Mouse (Mus musculus) adipocyte (in vitro differentiated cells): ENCODE results near the gene Wasl.

Experiments
- DNase-seq: peaks from one replicate; pipeline ENCODE4 v3.0.0-alpha.2; 2016; ENCODE audit warnings: low spot score

Wasl gene

GRCm38 (mm10) chr6:24645346-24646053, 19.3 kb downstream of the Wasl start:
- DNase-seq: no peak

DNA sequence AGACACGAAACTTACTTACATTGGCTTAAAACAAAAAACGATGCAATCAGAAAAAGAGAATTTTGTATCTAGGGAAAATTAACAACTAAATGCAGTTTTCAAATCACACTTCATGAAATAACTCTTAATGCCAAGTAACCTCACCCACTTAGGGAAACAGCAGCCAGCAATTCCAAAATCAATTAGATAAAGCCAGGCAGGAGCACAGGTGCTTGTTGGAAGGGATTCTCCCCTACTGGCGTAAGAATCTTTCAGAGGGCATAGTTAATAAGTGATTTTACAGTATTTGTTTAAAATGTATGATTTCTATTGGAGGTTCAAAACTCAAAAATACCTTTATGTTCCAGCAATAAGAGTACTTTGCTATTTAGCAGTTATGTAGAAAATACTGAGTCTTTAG, 21.8 kb downstream of the Wasl start:
- DNase-seq: no peak

DNA sequence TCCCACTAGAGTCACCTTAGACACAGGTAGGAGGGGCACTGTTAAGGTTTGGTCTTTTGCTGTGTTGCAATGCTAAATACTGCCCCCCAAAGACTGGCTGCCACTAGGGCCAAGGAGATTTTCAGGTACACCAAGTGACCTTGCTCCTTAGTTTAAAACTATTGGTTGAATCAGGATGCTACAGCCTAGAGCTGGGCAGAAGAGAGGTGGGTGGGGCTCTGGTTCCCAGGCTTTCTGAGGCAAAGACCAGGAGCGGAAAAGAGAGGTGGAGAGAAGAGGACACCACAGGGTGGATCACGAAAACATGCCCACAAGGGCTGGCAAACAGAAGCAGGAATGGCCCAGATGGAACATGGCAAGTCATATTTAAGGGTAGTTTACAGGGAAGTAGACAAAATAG, 22.6 kb downstream of the Wasl start:
- DNase-seq: no peak

DNA sequence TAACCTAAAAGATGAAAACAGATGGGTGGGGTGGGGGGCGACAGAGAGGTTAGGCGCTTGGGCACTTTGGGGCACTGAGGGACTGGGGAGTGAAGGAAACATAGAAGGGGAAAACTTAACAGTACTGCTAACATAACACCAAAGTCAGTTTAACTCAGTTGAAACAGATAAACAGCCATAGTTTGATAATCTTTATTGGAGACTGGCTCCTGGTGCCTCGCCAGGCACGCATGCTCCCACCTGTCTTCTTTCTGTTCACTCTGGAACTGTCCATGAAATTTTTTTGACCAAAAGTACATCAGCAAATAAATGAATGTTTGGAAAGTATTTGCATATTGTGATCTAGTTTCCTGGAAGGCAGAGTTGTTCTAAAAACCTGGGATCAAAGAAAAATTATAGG, 23.5 kb downstream of the Wasl start:
- DNase-seq: no peak

DNA sequence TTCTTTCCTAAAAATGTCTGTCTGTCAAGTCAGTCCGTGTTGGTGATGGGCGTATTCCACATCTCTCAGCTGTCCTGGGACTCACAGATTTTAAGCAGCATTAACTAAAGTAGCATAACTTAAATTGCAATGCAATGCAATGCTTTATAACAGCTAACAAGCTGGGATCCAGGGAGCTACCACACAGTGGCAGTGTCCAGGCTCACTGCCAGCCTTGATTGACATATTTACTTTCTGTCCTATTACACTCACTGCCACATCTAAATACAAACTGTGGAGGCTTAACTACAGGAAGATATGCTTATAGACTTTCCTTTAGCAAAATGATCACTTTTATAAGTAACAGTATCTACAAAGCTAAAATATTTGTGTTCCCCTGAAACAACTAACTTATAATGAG, 29.0 kb downstream of the Wasl start:
- peak; percentile 81 for DNase-seq

- no peak for DNase-seq
These were observed 30.7 kb downstream of the Wasl start for GRCm38 (mm10) chr6:24634065-24634464.

DNA sequence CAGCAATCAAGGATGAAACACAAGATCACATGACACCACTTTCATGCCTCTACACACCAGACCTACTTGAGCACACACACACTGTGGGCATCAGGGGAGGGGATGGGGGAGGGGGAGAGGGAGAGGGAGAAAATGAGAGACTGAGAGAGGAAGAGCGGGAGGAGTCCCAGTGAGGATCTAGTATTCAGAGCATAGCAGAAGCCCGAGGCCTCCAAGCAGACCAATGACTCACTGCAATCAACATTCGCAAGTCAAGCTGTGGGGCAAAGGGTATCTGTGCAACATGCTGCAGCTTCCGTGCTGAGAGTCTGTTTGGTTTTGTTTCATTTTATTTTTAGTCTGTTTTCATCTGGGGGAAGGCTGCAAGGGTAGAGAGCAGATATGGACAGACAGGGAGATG, 32.7 kb downstream of the Wasl start:
- DNase-seq: peak; percentile 82

DNA sequence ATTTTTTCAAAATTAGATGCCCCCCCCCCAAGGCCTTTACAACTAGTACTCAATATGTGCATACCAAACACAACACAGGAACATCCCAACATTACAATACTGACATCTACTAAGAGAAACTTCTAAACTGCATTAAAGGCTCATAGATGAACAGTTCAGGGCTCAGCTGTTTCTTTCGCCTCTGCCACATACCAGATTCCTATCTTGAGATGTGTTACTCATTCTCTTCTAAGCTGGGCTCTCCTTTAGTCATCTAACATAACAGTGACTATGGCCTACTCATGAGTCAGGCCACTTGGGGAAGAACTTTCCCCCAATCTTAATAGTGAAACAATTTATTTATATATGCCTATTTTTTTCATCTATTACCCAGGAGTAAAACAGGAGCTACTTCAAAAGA, 36.3 kb downstream of the Wasl start:
- DNase-seq: no peak

- peak; percentile 91 for DNase-seq
These were observed 37.2 kb downstream of the Wasl start for GRCm38 (mm10) chr6:24627586-24628030.

DNA sequence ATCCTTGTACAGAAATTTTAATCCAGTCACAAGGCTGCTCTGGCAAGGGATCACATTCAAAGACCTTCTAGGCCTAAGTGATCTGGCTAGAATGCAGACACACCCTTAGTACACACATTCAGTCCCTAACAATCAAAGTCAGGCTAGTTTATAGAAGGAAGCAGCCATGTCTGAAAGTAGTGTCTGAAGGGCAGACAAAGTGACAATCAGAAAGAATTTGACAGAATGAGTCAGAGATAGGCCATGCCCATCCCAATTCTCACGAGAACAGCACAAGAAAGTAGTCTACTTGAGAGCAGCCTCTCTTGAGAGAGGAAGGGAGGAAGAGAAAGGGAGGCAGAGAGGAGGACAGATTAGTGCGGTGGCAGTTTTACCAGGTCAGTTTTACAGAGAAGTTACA, 42.7 kb downstream of the Wasl start:
- DNase-seq: no peak

GRCm38 (mm10) chr6:24620936-24621335, 43.9 kb downstream of the Wasl start:
- DNase-seq: no peak

DNA sequence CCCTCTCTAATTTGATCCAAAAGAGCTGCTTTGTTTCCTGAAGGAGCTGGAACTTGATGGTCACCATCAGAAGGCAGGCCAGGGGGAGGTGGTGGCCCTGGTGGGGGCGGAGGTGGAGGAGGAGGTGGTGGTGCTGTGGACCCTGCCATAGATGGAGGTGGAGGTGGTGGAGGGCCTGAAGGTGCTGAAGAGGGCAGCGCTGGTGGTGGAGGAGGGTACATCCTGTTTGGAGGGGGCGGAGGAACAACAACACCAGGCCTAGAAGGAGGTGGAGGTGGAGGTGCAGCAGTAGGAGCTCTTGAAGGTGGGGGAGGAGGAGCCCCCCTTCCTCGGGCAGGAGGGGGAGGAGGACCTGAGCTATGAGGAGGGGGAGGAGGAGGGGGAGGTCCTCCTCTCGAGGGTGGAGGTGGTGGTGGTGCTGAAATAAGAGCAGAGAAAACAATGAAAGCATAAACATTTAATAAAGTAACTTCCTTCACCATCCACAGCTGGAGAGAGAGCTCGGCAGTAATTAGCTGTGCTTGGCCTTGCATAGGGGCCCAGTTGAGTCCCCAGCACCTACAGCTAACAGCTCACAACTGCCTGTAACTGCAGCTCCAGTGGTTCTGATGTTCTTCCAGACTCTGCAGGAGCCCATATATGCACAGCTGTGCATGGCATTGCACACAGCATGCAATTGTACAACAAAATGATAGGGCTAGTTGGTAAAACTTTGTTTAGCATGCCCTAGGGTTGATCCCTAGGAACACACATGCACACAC, 45.3 kb downstream of the Wasl start:
- no peak for DNase-seq

DNA sequence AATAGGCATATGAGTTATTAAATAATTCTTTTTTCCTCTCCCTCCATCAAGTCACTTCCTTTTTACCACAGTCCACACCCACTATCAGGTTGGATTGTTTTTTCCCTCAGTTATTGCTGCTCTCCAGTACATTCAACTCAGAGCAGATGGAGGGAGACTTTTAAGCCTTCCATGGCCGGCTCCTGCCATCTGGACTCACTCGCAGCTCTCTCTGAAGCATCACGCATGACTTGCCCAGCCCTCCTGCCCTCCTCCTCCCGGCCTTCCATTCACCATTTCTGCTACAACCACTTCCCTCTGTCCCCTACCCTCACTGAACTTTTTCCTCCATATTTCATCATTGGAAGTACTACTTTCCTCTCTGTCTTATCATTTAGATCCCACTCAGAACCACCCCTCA, 48.1 kb downstream of the Wasl start:
- DNase-seq: no peak

- DNase-seq: no peak
These were observed 50.9 kb downstream of the Wasl start for GRCm38 (mm10) chr6:24613918-24614317.

DNA sequence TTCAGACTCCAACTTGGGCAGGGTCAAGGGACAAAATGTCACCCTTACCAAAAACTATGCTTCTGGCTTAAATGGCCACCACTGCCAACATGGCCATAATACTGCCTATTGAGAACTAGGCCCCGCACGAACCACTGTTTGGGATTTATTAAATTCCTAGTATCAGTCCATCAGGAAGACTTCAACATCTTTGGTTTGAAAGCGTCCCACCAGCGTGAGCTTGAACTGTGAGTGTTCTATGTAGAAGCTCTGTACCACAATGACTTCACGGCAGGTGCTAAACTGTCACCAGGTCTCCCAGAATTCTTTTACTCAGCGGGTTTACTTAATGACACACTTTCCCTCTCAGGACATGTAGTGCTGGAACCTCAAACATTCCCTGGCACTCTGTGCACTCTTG, 51.5 kb downstream of the Wasl start:
- no peak for DNase-seq

GRCm38 (mm10) chr6:24612074-24612755, 52.6 kb downstream of the Wasl start:
- DNase-seq: peak; percentile 79

DNA sequence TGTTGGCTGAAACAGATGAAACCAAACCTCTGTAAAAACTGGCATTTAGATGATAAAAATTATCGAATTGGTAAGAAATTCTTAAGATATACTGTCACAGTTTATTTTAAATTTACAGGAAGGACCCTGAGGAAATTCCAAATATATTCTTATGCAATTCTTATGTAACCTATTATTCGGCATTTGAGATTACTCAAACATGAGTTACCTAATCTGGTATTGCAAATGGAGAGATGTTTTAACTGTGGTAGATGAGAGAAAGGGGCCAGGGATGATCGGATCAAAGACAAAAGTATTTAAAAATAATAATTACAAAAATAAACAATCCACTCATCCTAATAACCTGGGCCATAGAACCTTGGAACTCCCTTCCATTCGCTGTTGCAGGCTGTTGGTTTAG, 54.5 kb downstream of the Wasl start:
- no peak for DNase-seq

- DNase-seq: peak; percentile 67
These were observed 55.3 kb downstream of the Wasl start for GRCm38 (mm10) chr6:24609531-24609930.

- DNase-seq: no peak
These were observed 56.1 kb downstream of the Wasl start for GRCm38 (mm10) chr6:24608682-24609081.

- DNase-seq: no peak
These were observed 56.7 kb downstream of the Wasl start for GRCm38 (mm10) chr6:24608129-24608528.

DNA sequence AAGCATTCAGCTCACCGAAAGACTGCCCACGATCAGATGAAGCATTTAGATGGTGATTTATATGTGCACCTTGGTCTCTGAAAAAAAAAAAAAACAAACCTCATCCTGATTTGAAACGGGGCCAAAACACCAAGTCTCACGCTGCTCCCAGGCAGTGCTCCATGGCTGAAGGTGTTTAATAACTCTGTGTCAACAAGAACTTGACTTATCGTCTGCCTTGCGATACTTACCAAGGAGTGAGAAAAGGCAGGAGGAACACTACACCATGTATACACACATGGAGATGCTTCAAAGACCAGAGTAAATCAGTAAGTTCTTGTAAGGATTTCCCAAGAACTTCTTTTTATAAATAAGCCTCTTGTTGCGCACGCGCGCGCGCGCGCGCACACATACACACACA, 57.3 kb downstream of the Wasl start:
- no peak for DNase-seq

DNA sequence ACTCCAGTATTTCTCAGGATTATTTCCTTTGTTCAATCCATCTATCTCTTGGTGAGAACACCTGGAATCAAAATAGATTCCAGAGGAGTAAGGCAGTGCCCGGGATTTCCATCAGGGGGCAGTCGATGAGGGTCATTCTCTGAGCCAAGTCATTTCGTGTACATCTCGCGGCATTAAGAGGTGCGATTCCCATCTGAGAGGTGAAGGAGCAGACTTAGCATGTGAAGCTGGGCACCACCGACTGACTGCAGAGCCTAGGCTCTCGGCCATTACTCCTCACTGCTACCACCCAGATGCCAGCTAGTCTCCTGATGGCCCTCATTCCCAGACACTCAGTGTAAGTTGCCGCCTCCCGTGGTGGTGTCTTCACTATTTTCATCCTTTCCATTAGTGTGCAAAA, 58.3 kb downstream of the Wasl start:
- no peak for DNase-seq

GRCm38 (mm10) chr6:24605631-24606030, 59.2 kb downstream of the Wasl start:
- DNase-seq: no peak
